Mouse (Mus musculus) heart, adult 2 months (tissue): Measurements from ENCODE around the gene Flnc. TPM values are rescaled to one million over a fixed set of nuclear protein-coding genes. Genes with fewer than 3 reads are reported as not detected.

Experiments
- DNase-seq, 2 experiments: peaks; one replicate each; pipeline ENCODE4 v3.0.0; 2021
- H3K27ac ChIP-seq: fragments of 200-600 bp; 2 replicates; pipeline ENCODE4 v1.8.1; 2022
- H3K27me3 ChIP-seq: fragments of 200-500 bp; 2 replicates; pipeline ENCODE4 v1.6.1; 2012; ENCODE audit warnings: mild to moderate bottlenecking, low read length, inconsistent platforms, mixed read lengths; ENCODE audit not compliant: control insufficient read depth, insufficient read depth
- H3K36me3 ChIP-seq: fragments of 200-500 bp; 2 replicates; pipeline ENCODE4 v1.6.1; 2012; ENCODE audit warnings: low read length, inconsistent platforms; ENCODE audit not compliant: control insufficient read depth, insufficient read depth
- H3K4me1 ChIP-seq: fragments of 200-500 bp; 2 replicates; pipeline ENCODE4 v1.6.1; 2011; ENCODE audit warnings: low read length; ENCODE audit not compliant: control insufficient read depth, insufficient read depth
- H3K4me3 ChIP-seq: fragments of 200-600 bp; 2 replicates; pipeline ENCODE4 v1.8.1; 2022
- H3K79me2 ChIP-seq: fragments of 200-500 bp; replicated peaks from 2 replicates; pipeline ENCODE4 v1.6.1; 2012; ENCODE audit warnings: mild to moderate bottlenecking, inconsistent platforms, low read length, moderate library complexity, mixed read lengths; ENCODE audit not compliant: control insufficient read depth, insufficient read depth
- H3K9ac ChIP-seq: fragments of 200-500 bp; 2 replicates; pipeline ENCODE4 v1.6.1; 2012; ENCODE audit warnings: low read depth, mild to moderate bottlenecking, control low read depth, inconsistent platforms, low read length, mixed read lengths
- CTCF ChIP-seq: fragments of 200-600 bp; IDR thresholded peaks from 2 replicates; pipeline ENCODE4 v1.8.1; 2022; ENCODE audit warnings: antibody characterized with exemption, mild to moderate bottlenecking, moderate library complexity
- EP300 ChIP-seq: fragments of 200-500 bp; IDR thresholded peaks from 2 replicates; pipeline ENCODE4 v1.6.1; 2011; ENCODE audit warnings: low read depth, low read length, control low read depth; ENCODE audit not compliant: insufficient read depth
- POLR2A ChIP-seq: fragments of 200-500 bp; IDR thresholded peaks from 2 replicates; pipeline ENCODE4 v1.6.1; 2011; ENCODE audit warnings: mild to moderate bottlenecking, low read depth, low read length, control low read depth; ENCODE audit not compliant: insufficient read depth
- WGBS: fragments of 180-500 bp; shearing (Covaris S2); methylation state at CpG from one replicate; pipeline ENCODE4 v1.1.7; 2018; 5-methylcytosine and 5-hydroxymethylcytosine counted together
- intact Hi-C: fragments of 180-260 bp; cut with DNase I; formaldehyde crosslinking; loops from one replicate; pipeline ENCODE4 v1.15.1; 2025
- polyA plus RNA-seq: library from polyadenylated mRNA; depleted of rRNA; stranded (reverse); fragments of >200 nt; gene quantifications from 2 replicates; pipeline ENCODE4 v1.2.3, GENCODE M21; 2012
- total RNA-seq, 2 experiments: library from RNA; stranded (reverse); gene quantifications; 2 replicates each; pipeline ENCODE4 v1.2.3; 2021

The Flnc gene
- total and polyA plus RNA-seq, 3 experiments: 56.0 to 222 (median 192) TPM

DNA sequence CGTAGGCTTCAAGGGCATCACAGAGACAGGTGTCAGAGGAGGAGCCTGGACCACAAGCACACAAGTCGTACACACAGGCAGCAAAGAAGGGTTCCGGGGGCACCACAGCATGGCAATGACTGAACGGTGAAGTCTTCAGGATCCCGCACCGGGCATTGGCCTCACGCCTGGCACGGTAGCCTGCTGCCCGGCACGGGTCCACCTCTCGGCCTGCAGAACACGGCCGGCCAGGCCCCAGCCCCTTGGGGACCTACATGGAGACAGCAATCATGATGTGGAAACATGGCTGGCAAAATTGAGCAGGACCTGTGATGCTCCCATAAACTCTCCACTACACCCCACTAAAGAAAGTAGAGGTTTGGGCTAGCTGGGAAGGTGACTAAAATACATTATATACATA lies 49.6 kb downstream of the Flnc start:
- intact Hi-C loops: no loop called here
- DNase-seq: no peak
- Histone ChIP-seq H3K27me3 (no peaks in the 10 kb centered on the region), H3K36me3 (no peaks in the 10 kb centered on the region), H3K9ac (no peak overlapping the region), H3K4me1 (0 out of 2 replicates have a peak, but pooled peaks cover 1% of the 10 kb centered on the region), H3K27ac (no peak overlapping the region), H3K4me3 (no peak overlapping the region), H3K79me2 (no peaks in the 10 kb centered on the region)
- no peak for TF ChIP-seq POLR2A
- TF ChIP-seq EP300: no peak
- TF ChIP-seq CTCF: no peak
- 94% methylated on average over 13 of the region's 13 CpGs for WGBS

DNA sequence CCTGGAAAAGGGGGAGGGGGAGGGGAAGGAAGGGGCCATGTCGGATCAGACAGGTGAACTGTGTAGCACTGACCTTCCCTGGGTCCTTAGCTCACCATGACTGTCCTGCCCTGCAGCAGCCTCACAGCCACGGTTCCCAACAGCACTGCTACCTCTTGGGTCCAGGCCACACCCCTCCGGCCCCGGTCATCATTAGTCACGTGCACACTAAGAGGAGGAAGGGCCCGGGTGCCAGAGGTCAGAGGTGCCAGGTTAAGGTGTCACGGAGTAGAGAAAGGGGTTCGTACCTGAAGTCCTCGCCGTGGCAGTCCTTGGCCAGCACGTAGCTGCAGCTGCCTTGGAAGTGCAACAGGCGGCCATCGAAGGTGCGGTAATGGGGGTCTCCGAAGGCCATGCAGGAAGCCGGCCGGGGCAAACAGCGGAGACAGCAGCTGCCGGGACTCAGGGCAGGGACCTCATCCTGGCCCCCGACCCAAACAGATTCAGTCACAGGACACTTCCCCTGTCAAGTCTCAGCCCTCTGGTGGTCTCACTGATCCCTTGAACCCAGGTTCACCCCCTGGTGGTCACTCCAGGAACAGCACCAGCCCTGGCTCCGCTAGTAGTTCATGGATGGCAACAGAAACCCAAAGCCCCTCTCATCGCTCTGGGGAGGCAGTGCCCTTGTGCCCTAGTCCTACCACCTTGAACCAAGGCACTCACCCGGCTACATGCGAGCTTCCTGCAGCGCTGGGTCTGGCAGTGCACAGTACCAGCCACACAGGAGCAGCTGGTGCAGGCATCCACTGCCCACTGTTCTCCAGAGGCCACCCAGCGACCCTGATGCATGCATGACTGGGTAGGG lies 51.9 kb downstream of the Flnc start:
- Histone ChIP-seq H3K36me3 (no peaks in the 10 kb centered on the region), H3K27me3 (no peaks in the 10 kb centered on the region), H3K9ac (0 out of 2 replicates have a peak overlapping the region, but pooled peaks have one; percentile 15), H3K79me2 (no peaks in the 10 kb centered on the region), H3K4me3 (peak overlapping the region; percentile 50), H3K4me1 (0 out of 2 replicates have a peak, but pooled peaks cover 1% of the 10 kb centered on the region), H3K27ac (no peak overlapping the region)
- 16% methylated on average over 26 of the region's 26 CpGs for WGBS
- intact Hi-C loops: loop anchor here (5.0 kb wide), 1 partner anchor 93 kb away; no protein-coding TSS in a partner anchor
- peak; percentile 33 to 77 for DNase-seq
- 0 out of 2 replicates have a peak, but pooled peaks have one; percentile 34 for TF ChIP-seq EP300
- TF ChIP-seq CTCF: peak; percentile 91
- TF ChIP-seq POLR2A: no peak

- no peak for DNase-seq
- WGBS: 71% methylated on average over 2 of the region's 2 CpGs
- Histone ChIP-seq H3K27ac (no peak overlapping the region), H3K36me3 (no peaks in the 10 kb centered on the region), H3K27me3 (no peaks in the 10 kb centered on the region), H3K4me3 (no peak overlapping the region), H3K4me1 (0 out of 2 replicates have a peak, but pooled peaks cover 1% of the 10 kb centered on the region), H3K9ac (no peak overlapping the region), H3K79me2 (no peaks in the 10 kb centered on the region)
- intact Hi-C loops: loop anchor here (5.0 kb wide), 1 partner anchor 94 kb away; no protein-coding TSS in a partner anchor
- TF ChIP-seq EP300 (no peak), CTCF (no peak), POLR2A (no peak)
These were observed 52.9 kb downstream of the Flnc start for GRCm38 (mm10) chr6:29485951-29486350.

- intact Hi-C loops: no loop called here
- no peak overlapping the region for H3K27ac ChIP-seq
- no peaks in the 10 kb centered on the region for H3K79me2 ChIP-seq
- DNase-seq: no peak
- TF ChIP-seq POLR2A (no peak), CTCF (no peak), EP300 (no peak)
- H3K9ac ChIP-seq: no peak overlapping the region
- no peak overlapping the region for H3K4me3 ChIP-seq
- WGBS: 61% methylated on average over 4 of the region's 4 CpGs
- H3K4me1 ChIP-seq: no peaks in the 10 kb centered on the region
- no peaks in the 10 kb centered on the region for H3K36me3 ChIP-seq
- H3K27me3 ChIP-seq: peaks cover 1% of the 10 kb centered on the region; the same call in 1 of the 2 replicates
These were observed 61.0 kb downstream of the Flnc start for GRCm38 (mm10) chr6:29494101-29494500.

DNA sequence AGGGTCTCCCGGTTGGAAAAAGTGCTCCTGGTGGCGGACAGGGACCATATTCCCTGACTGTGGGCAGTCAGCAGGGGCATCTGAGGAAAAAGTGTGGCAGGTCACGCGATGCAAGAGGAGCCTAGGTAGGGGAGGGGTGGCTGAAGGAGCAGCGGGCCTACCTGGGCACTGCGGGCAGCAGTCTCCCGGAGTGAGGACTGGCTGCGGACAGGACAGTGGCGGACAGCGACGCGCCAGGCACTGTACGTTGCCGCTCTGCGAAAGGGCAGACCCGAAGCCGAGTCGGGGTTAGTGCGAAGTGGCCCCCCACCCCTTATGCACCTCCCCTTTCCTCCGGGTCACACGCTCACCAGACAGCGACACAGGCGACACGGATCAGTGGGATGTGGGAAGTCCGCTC lies 63.2 kb downstream of the Flnc start:
- no peak overlapping the region for H3K27ac ChIP-seq
- intact Hi-C loops: no loop called here
- no peak for DNase-seq
- no peaks in the 10 kb centered on the region for H3K36me3 ChIP-seq
- TF ChIP-seq POLR2A (no peak), CTCF (no peak), EP300 (no peak)
- no peak overlapping the region for H3K4me3 ChIP-seq
- H3K27me3 ChIP-seq: peaks cover 1% of the 10 kb centered on the region; the same call in 1 of the 2 replicates
- 39% methylated on average over 25 of the region's 25 CpGs for WGBS
- H3K79me2 ChIP-seq: no peaks in the 10 kb centered on the region
- no peak overlapping the region for H3K9ac ChIP-seq
- H3K4me1 ChIP-seq: no peaks in the 10 kb centered on the region

DNA sequence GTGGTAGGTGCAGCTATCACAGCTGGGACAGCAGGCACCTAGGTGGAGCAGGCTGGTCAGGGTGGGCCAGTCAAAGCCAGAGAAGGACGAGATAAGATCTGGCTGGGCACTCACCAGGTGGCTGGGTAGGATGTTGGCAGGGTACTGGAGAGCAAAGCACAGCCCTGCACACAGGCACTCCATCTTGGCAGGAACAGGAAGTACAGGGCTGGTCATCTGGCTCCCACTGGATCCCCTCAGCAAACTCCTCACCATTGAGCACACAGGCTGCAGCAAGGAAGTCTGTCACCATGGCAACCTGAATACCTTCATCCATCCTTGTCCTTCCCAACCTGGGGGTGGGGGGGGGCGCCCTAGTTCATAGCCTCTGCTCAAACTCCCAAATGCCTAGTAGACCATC lies 64.7 kb downstream of the Flnc start:
- no peaks in the 10 kb centered on the region for H3K79me2 ChIP-seq
- no peaks in the 10 kb centered on the region for H3K4me1 ChIP-seq
- H3K27me3 ChIP-seq: peaks cover 1% of the 10 kb centered on the region; the same call in 1 of the 2 replicates
- no peak overlapping the region for H3K9ac ChIP-seq
- intact Hi-C loops: no loop called here
- H3K27ac ChIP-seq: no peak overlapping the region
- WGBS: 48% methylated on average over 2 of the region's 2 CpGs
- no peak for DNase-seq
- no peak for TF ChIP-seq CTCF
- no peak for TF ChIP-seq POLR2A
- no peak for TF ChIP-seq EP300
- H3K36me3 ChIP-seq: no peaks in the 10 kb centered on the region
- H3K4me3 ChIP-seq: no peak overlapping the region
